Mouse (Mus musculus) forebrain, embryonic 16.5 days (tissue): ENCODE measurements at regions not wholly inside any gene's neighbourhood (a gene's known extent, or its start where the extent isn't known, plus 50 kb on each side); places are given as distances from the start of the nearest gene placed in this dataset. TPM values are rescaled to one million over a fixed set of nuclear protein-coding genes. Genes with fewer than 3 reads are reported as not detected.

ENCODE experiments used
- ATAC-seq: fragments of 200-750 bp; cut with Nextera tagmentation; 2 replicates; pipeline ENCODE4 v1.8.0; 2017; ENCODE audit warnings: mild to moderate bottlenecking, moderate library complexity
- H3K27ac ChIP-seq: fragments of 300-500 bp; sonication (generic); 2 replicates; pipeline ENCODE4 v1.5.1; 2014; ENCODE audit warnings: low read length, control low read depth
- H3K27me3 ChIP-seq: fragments of 300-500 bp; sonication (generic); replicated peaks from 2 replicates; pipeline ENCODE4 v1.6.1; 2014; ENCODE audit warnings: low read length; ENCODE audit not compliant: control insufficient read depth, insufficient read depth
- H3K36me3 ChIP-seq: fragments of 300-500 bp; sonication (generic); 2 replicates; pipeline ENCODE4 v1.6.1; 2014; ENCODE audit not compliant: control insufficient read depth, insufficient read depth
- H3K4me1 ChIP-seq: fragments of 300-500 bp; sonication (generic); replicated peaks from 2 replicates; pipeline ENCODE4 v1.6.1; 2014; ENCODE audit warnings: low read length; ENCODE audit not compliant: control insufficient read depth, insufficient read depth
- H3K4me2 ChIP-seq: fragments of 300-500 bp; sonication (generic); 2 replicates; pipeline ENCODE4 v1.6.1; 2014; ENCODE audit warnings: mild to moderate bottlenecking, low read length, control low read depth
- H3K4me3 ChIP-seq: fragments of 300-500 bp; sonication (generic); replicated peaks from 2 replicates; pipeline ENCODE4 v1.5.1; 2014; ENCODE audit warnings: mild to moderate bottlenecking, low read length, control low read depth
- H3K9ac ChIP-seq: fragments of 300-500 bp; sonication (generic); replicated peaks from 2 replicates; pipeline ENCODE4 v1.6.1; 2014; ENCODE audit warnings: low read depth, low read length, control low read depth
- H3K9me3 ChIP-seq: fragments of 300-500 bp; sonication (generic); 2 replicates; pipeline ENCODE4 v1.6.1; 2016; ENCODE audit warnings: low read length; ENCODE audit not compliant: control insufficient read depth
- whole genome bisulfite sequencing: fragments of 180-500 bp; shearing (Covaris S2); extraction: QIAGEN DNeasy Blood & Tissue Kit; methylation state at CpG from one replicate; pipeline ENCODE4 v1.1.7; 2014; 5-methylcytosine and 5-hydroxymethylcytosine counted together
- microRNA-seq: library from miRNA; unstranded; fragments of <30 nt; microRNA quantifications from one replicate; pipeline ENCODE4, GENCODE M21; 2017

- Histone ChIP-seq H3K27ac (no peak overlapping the region), H3K4me2 (no peak overlapping the region), H3K9me3 (0 out of 2 replicates have a peak, but pooled peaks cover 4% of the 10 kb centered on the region), H3K4me1 (no peaks in the 10 kb centered on the region), H3K4me3 (no peak overlapping the region), H3K27me3 (no peaks in the 10 kb centered on the region), H3K36me3 (no peaks in the 10 kb centered on the region), H3K9ac (no peak overlapping the region)
- no peak for ATAC-seq
- 71% methylated on average over 3 of the region's 3 CpGs for WGBS
Measured at GRCm38 (mm10) chr10:24981763-24982162, 54.5 kb upstream of the Arg1 start.

Small RNA genes lying in the stretch of these regions (microRNA-seq; reads per million reads assigned to microRNA genes)
- gene Gm22566 = not detected
